ENCODE assay signal across 15 mouse cellular contexts in the genomic region with DNA sequence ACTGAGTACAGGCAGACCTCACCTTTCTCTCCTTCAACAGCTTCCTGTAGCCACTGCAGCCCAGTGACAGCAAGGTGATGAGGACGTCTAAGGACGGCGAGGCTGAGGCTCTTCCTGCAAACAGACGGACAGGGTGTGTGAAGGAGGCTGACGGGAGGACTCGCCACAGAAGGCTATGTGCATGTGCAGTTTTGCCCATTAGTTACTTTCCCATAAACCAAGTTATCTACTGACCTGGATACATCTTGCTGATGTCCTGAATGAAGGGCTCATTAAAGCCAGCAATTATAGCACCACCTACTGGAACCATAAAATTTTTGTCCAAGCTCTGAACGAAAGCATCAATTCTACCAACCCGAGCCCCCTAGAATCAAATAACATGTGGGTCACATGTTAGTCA. TPM values are rescaled to one million over a fixed set of nuclear protein-coding genes. Genes with fewer than 3 reads are reported as not detected.
A peak's percentile ranks its signal among the peaks of the same experiment; 100 is the strongest.
DNase-seq lines count a peak whose midpoint lies in the region; ATAC-seq and TF ChIP-seq lines count a peak whose summit lies in the region.
"Had no signal": no experiment of that assay in that cellular context is flagged by ENCODE, and none has a peak within 500 bp of the region (broad histone marks: within the 10 kb centered on the region; RNA-seq: fewer than 3 reads in every experiment).

No protein-coding gene starts in this region.

- TF ChIP-seq CTCF in kidney, postnatal 0 days (IDR thresholded peaks at IDR 0.05; ENCODE audit: low read depth): peak; percentile 66
- TF ChIP-seq CTCF in MEL (IDR thresholded peaks at IDR 0.05 in 2 of 3, conservative IDR thresholded peaks at IDR 0.05 in 1 of 3; ENCODE audit: control insufficient read depth in 1 of 3, insufficient read depth in 1 of 3, low read depth in 2 of 3, low read length in 3 of 3, poor library complexity in 1 of 3, severe bottlenecking in 1 of 3): peak in 1 of 3 experiments; percentile 44; a peak in 3 of 6 replicates

- no peaks in the 10 kb centered on the region for H3K27me3 ChIP-seq in forebrain, embryonic 13.5 days
- H3K27me3 ChIP-seq in forebrain, embryonic 10.5 days (ENCODE audit: poor library complexity, severe bottlenecking): no peaks in the 10 kb centered on the region
- H3K27me3 ChIP-seq in kidney, postnatal 0 days (ENCODE audit: insufficient read depth, low read length): no peaks in the 10 kb centered on the region
- no peaks in the 10 kb centered on the region for H3K27me3 ChIP-seq in MEL (ENCODE audit: control insufficient read depth in 1 of 2, insufficient read depth in 2 of 2, low read length in 2 of 2)
- no peaks in the 10 kb centered on the region for H3K27me3 ChIP-seq in midbrain, embryonic 12.5 days
- H3K27me3 ChIP-seq: embryonic facial prominence, embryonic 13.5 days; hindbrain, embryonic 15.5 days; lung, embryonic 15.5 days had no signal

- no peaks in the 10 kb centered on the region for H3K9me3 ChIP-seq in forebrain, embryonic 13.5 days (replicated peaks)
- no peaks in the 10 kb centered on the region for H3K9me3 ChIP-seq in forebrain, embryonic 10.5 days
- no peaks in the 10 kb centered on the region for H3K9me3 ChIP-seq in kidney, postnatal 0 days (replicated peaks; ENCODE audit: low read length)
- H3K9me3 ChIP-seq in MEL (replicated peaks; ENCODE audit: insufficient read depth, low read length): no peaks in the 10 kb centered on the region
- H3K9me3 ChIP-seq in midbrain, embryonic 12.5 days: no peaks in the 10 kb centered on the region
- H3K9me3 ChIP-seq: embryonic facial prominence, embryonic 13.5 days; hindbrain, embryonic 15.5 days; lung, embryonic 15.5 days had no signal

- ATAC-seq in forebrain, embryonic 13.5 days: peak; percentile 16; the same call in 1 of the 2 replicates
- no peak for ATAC-seq in kidney, postnatal 0 days (replicated peaks; ENCODE audit: low FRiP score, low read depth)
- ATAC-seq in midbrain, embryonic 12.5 days (ENCODE audit: low FRiP score, low read depth): 0 out of 2 replicates have a peak, but pooled peaks have one; percentile 6
- ATAC-seq in megakaryocyte progenitor cell, adult 5-6 weeks (replicated peaks; ENCODE audit: poor library complexity): no peak; the same call in 1 of the 2 replicates

- DNase-seq in forebrain, embryonic 10.5 days (ENCODE audit: extremely low spot score, low spot score): no peak
- DNase-seq in kidney, postnatal 0 days (ENCODE audit: low spot score): peak; percentile 53
- no peak for DNase-seq in kidney, adult 11 months
- no peak for DNase-seq in MEL (ENCODE audit: low read depth, low spot score)
- DNase-seq in spleen, postnatal 10 days (ENCODE audit: low spot score in 2 of 2): no peak
- DNase-seq: adrenal gland, adult 8-10 months; gastrocnemius, postnatal 14 days; right cerebral cortex, postnatal 4 days; thymus, adult 18-20 months had no signal

- H3K9ac ChIP-seq in forebrain, embryonic 13.5 days: no peak overlapping the region
- no peak overlapping the region for H3K9ac ChIP-seq in kidney, postnatal 0 days (ENCODE audit: low read depth, low read length)
- no peak overlapping the region for H3K9ac ChIP-seq in MEL (ENCODE audit: control insufficient read depth, low read depth, low read length, poor library complexity, severe bottlenecking)
- no peak overlapping the region for H3K9ac ChIP-seq in midbrain, embryonic 12.5 days (replicated peaks)
- H3K9ac ChIP-seq: embryonic facial prominence, embryonic 13.5 days; hindbrain, embryonic 15.5 days; lung, embryonic 15.5 days had no signal

- no peak for TF ChIP-seq POLR2A in MEL (IDR thresholded peaks at IDR 0.05; ENCODE audit: control insufficient read depth in 1 of 2, insufficient read depth in 1 of 2, low read depth in 1 of 2, low read length in 2 of 2, poor library complexity in 1 of 2)

- WGBS in forebrain, embryonic 13.5 days: 80% methylated on average over 8 of the region's 8 CpGs
- WGBS in forebrain, embryonic 10.5 days: 82% methylated on average over 8 of the region's 8 CpGs
- WGBS in kidney, postnatal 0 days: 67% methylated on average over 8 of the region's 8 CpGs
- WGBS in midbrain, embryonic 12.5 days: 73% methylated on average over 8 of the region's 8 CpGs

- peaks cover 26% of the 10 kb centered on the region; the same call in 1 of the 2 replicates for H3K36me3 ChIP-seq in forebrain, embryonic 13.5 days (ENCODE audit: poor library complexity, severe bottlenecking)
- H3K36me3 ChIP-seq in forebrain, embryonic 10.5 days (replicated peaks): peaks cover 53% of the 10 kb centered on the region
- peaks cover 16% of the 10 kb centered on the region; the same call in 1 of the 2 replicates for H3K36me3 ChIP-seq in kidney, postnatal 0 days (ENCODE audit: insufficient read depth, low read length)
- peaks cover 0 to 6% of the 10 kb centered on the region in 2 experiments; a peak in 2 of 4 replicates for H3K36me3 ChIP-seq in MEL (ENCODE audit: control insufficient read depth in 1 of 2, insufficient read depth in 2 of 2, low read length in 2 of 2)
- H3K36me3 ChIP-seq in midbrain, embryonic 12.5 days: peaks cover 22% of the 10 kb centered on the region

- no peaks in the 10 kb centered on the region for H3K79me2 ChIP-seq in MEL (ENCODE audit: control insufficient read depth, insufficient read depth, low read length, poor library complexity)

- no peak overlapping the region for H3K4me2 ChIP-seq in forebrain, embryonic 13.5 days
- H3K4me2 ChIP-seq in kidney, postnatal 0 days (ENCODE audit: low read length): no peak overlapping the region
- H3K4me2 ChIP-seq in midbrain, embryonic 12.5 days (replicated peaks): no peak overlapping the region
- H3K4me2 ChIP-seq: embryonic facial prominence, embryonic 13.5 days; hindbrain, embryonic 15.5 days; lung, embryonic 15.5 days had no signal

- no peak for TF ChIP-seq EP300 in MEL (IDR thresholded peaks at IDR 0.05; ENCODE audit: low read depth in 1 of 2, low read length in 2 of 2)

- no peak overlapping the region for H3K4me3 ChIP-seq in forebrain, embryonic 13.5 days
- H3K4me3 ChIP-seq in forebrain, embryonic 10.5 days: no peak overlapping the region
- no peak overlapping the region for H3K4me3 ChIP-seq in kidney, postnatal 0 days (replicated peaks; ENCODE audit: low read depth, low read length)
- no peak overlapping the region for H3K4me3 ChIP-seq in MEL (ENCODE audit: control insufficient read depth in 1 of 2, insufficient read depth in 1 of 2, low read depth in 2 of 2, low read length in 2 of 2)
- no peak overlapping the region for H3K4me3 ChIP-seq in midbrain, embryonic 12.5 days
- H3K4me3 ChIP-seq: embryonic facial prominence, embryonic 13.5 days; hindbrain, embryonic 15.5 days; lung, embryonic 15.5 days had no signal

- no peak overlapping the region for H3K27ac ChIP-seq in forebrain, embryonic 13.5 days
- no peak overlapping the region for H3K27ac ChIP-seq in forebrain, embryonic 10.5 days
- no peak overlapping the region for H3K27ac ChIP-seq in kidney, postnatal 0 days
- H3K27ac ChIP-seq in MEL (ENCODE audit: control insufficient read depth, low read depth, low read length): no peak overlapping the region
- no peak overlapping the region for H3K27ac ChIP-seq in midbrain, embryonic 12.5 days (replicated peaks)
- H3K27ac ChIP-seq: embryonic facial prominence, embryonic 13.5 days; hindbrain, embryonic 15.5 days; lung, embryonic 15.5 days had no signal

- peak; percentile 28 for TF ChIP-seq RAD21 in MEL (IDR thresholded peaks at IDR 0.05; ENCODE audit: low read depth, low read length)

- no peaks in the 10 kb centered on the region for H3K4me1 ChIP-seq in forebrain, embryonic 13.5 days
- H3K4me1 ChIP-seq in forebrain, embryonic 10.5 days: no peaks in the 10 kb centered on the region
- H3K4me1 ChIP-seq in kidney, postnatal 0 days (replicated peaks; ENCODE audit: insufficient read depth, low read length): no peaks in the 10 kb centered on the region
- no peaks in the 10 kb centered on the region for H3K4me1 ChIP-seq in MEL (ENCODE audit: control insufficient read depth in 1 of 2, insufficient read depth in 2 of 2, low read length in 2 of 2)
- no peaks in the 10 kb centered on the region for H3K4me1 ChIP-seq in midbrain, embryonic 12.5 days
- H3K4me1 ChIP-seq: embryonic facial prominence, embryonic 13.5 days; hindbrain, embryonic 15.5 days; lung, embryonic 15.5 days had no signal

TF ChIP-seq in MEL, 35 proteins besides CTCF, POLR2A, EP300 and RAD21:
- TF ChIP-seq ELF1 (IDR thresholded peaks at IDR 0.05; ENCODE audit: low read depth, low read length) (no peak), SMC3 (IDR thresholded peaks at IDR 0.05; ENCODE audit: low read depth, low read length) (peak; percentile 49), ZC3H11A (IDR thresholded peaks at IDR 0.05; ENCODE audit: low read depth, low read length) (peak; percentile 27; the same call in 1 of the 2 replicates), RCOR1 (IDR thresholded peaks at IDR 0.05; ENCODE audit: low read depth, low read length) (no peak)

RNA-seq across cellular contexts. Expression of a gene that starts 13.5 kb away (rescaled TPM):
- 7.1 and 9.2 TPM in 2 replicates for polyA plus RNA-seq in forebrain, embryonic 13.5 days (2015; fragmentation: Nextera tagmentation; extraction: Ambion mirVana)
- polyA plus RNA-seq in forebrain, embryonic 10.5 days (2016; fragmentation: Nextera tagmentation; extraction: Ambion mirVana): 8.2 and 8.7 TPM in 2 replicates
- 8.5 and 10.2 TPM in 2 replicates for polyA plus RNA-seq in kidney, postnatal 0 days (2015; fragmentation: Nextera tagmentation; extraction: Ambion mirVana)
- 11.3 and 12.2 TPM in 2 replicates for total RNA-seq in MEL (2012; rRNA removed)
- 10 to 100 TPM in 1 of 2 experiments, not detected in 1; 11.8 TPM for polyA plus RNA-seq in MEL (2012; ENCODE audit: insufficient read depth in 1 of 2, insufficient read length in 2 of 2, low read depth in 1 of 2, low replicate concordance in 2 of 2, missing spikeins in 1 of 2)
- polyA plus RNA-seq in midbrain, embryonic 12.5 days (2016; fragmentation: Nextera tagmentation; extraction: Ambion mirVana): 8.5 and 9.4 TPM in 2 replicates
- 12.7 and 13.2 TPM in 2 replicates for total RNA-seq in megakaryocyte progenitor cell, adult 5-6 weeks (2015)
- 15.8 and 16.7 TPM in 2 replicates for total RNA-seq in megakaryocyte progenitor cell, adult 5-6 weeks (2017)

Comparison
In these comparisons a context has a peak if more than half of its experiments do, and no peak if none do; other contexts are left out.
1. ATAC-seq: peak in forebrain, embryonic 13.5 days (single experiment) and midbrain, embryonic 12.5 days (single experiment); none in kidney, postnatal 0 days (single experiment) and megakaryocyte progenitor cell, adult 5-6 weeks (single experiment).